Mouse (Mus musculus): ENCODE measurements at regions not wholly inside any gene's neighbourhood (a gene's known extent, or its start where the extent isn't known, plus 50 kb on each side); places are given as distances from the start of the nearest gene placed in this dataset.
"Not testable (repeated sequence)": the region's sequence is repeated elsewhere in the genome, so short reads cannot be mapped to it uniquely, and the experiment has no call there.

DNA sequence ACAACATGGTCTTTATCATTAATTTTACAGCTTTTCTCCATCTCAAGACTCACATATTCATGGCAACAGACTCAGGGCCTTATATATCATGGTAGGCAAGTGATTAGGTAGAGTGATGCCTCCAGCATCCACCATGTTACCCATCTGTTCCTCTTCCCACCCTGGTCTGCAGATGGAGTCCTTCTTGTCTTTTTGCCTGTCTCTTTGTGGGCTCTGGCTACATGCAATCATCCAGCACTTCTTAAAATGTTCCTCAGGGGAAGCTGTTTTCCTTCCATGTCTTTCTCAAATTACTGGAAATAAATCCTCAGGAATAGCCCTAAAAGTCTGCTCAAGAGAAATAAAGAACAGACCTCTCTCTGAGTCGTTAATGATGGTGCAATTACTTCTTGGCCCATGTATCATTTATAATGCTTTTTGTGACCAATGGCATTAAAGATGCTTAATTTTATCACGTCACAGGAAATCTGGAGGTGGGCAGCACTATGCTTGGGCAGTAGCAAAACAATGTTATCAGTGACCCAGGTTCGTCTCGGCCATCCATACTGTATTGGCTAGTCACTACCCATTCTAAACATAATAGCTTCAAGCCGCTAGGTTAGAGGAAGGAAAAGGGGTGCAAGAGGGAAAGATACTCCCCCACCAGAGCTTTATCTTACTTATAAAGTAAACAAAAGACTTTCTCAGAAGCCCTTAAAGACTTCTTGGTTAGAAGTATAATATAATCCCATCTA, 204.7 kb downstream of the Trib2 start:
- Histone ChIP-seq H3K4me3 (ENCODE audit: control insufficient read depth, insufficient read depth, low read length) (no peak overlapping the region), H3K27me3 (ENCODE audit: control insufficient read depth, insufficient read depth, low read length) (no peaks in the 10 kb centered on the region), H3K4me1 (replicated peaks; ENCODE audit: control insufficient read depth, insufficient read depth, low read length) (no peaks in the 10 kb centered on the region), H3K27ac (ENCODE audit: control insufficient read depth, insufficient read depth, low read length) (no peak overlapping the region), H3K36me3 (ENCODE audit: control insufficient read depth, insufficient read depth, low read length) (no peaks in the 10 kb centered on the region)
- DNase-seq, result no peak
- no peak for TF ChIP-seq POLR2A (IDR thresholded peaks at IDR 0.05; ENCODE audit: control insufficient read depth, extremely low read depth, insufficient read depth, low read length, poor library complexity)
- TF ChIP-seq CTCF (IDR thresholded peaks at IDR 0.05; ENCODE audit: borderline replicate concordance, control insufficient read depth, extremely low read depth, insufficient read depth, low read length, poor library complexity), result no peak
- WGBS, result 53% methylated on average over 5 of the region's 5 CpGs

DNA sequence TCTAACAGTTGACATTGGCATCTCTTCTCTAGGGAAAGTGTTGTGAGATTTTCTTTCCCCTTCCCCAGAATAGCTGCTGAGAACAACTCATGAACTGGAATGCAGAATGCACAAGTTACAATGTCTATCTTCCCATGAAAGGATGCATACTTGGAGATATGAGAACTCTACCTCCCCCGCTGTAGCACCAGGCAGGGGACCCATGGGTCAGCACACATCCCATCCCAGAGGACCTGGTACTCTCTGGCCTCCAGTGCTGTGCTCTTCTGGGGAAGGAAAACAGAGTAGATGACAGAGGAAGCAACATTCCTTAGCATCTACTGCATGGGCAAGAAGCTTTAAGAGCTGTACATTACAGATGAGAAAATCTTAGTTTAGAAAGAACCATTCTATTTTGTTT, 209.6 kb downstream of the Trib2 start:
- H3K27ac ChIP-seq (ENCODE audit: control insufficient read depth, insufficient read depth, low read length), result no peak overlapping the region
- WGBS, result 97% methylated on average over 1 of the region's 1 CpGs

DNA sequence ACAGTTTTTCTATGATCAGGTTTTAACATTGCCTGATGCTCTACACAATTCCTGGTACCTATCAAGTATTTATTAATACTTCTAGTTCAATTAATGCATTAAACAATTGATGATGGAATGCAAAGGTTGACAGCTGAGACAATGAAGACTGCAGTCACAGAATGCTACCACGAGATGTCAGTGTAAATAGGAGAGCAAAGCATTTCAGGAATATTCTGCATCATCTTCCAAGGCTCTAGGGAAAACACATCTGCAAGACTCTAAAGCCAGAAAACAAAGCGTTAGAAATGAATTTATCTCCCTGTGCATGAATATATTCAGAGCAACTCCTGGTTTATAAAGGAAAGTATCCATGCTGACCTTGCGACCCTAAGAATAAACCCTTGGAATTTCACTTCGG, 210.6 kb downstream of the Trib2 start:
- no peak for TF ChIP-seq POLR2A (IDR thresholded peaks at IDR 0.05; ENCODE audit: control insufficient read depth, extremely low read depth, insufficient read depth, low read length, poor library complexity)
- no peak for TF ChIP-seq CTCF (IDR thresholded peaks at IDR 0.05; ENCODE audit: borderline replicate concordance, control insufficient read depth, extremely low read depth, insufficient read depth, low read length, poor library complexity)
- WGBS, result 75% methylated on average over 4 of the region's 4 CpGs

More for the DNA sequence above, 209.6 kb downstream of the Trib2 start:
- DNase-seq, result no peak
- Histone ChIP-seq H3K4me1 (replicated peaks; ENCODE audit: control insufficient read depth, insufficient read depth, low read length) (no peaks in the 10 kb centered on the region), H3K27me3 (ENCODE audit: control insufficient read depth, insufficient read depth, low read length) (no peaks in the 10 kb centered on the region), H3K4me3 (ENCODE audit: control insufficient read depth, insufficient read depth, low read length) (no peak overlapping the region), H3K36me3 (ENCODE audit: control insufficient read depth, insufficient read depth, low read length) (no peaks in the 10 kb centered on the region)
- no peak for TF ChIP-seq CTCF (IDR thresholded peaks at IDR 0.05; ENCODE audit: borderline replicate concordance, control insufficient read depth, extremely low read depth, insufficient read depth, low read length, poor library complexity)
- no peak for TF ChIP-seq POLR2A (IDR thresholded peaks at IDR 0.05; ENCODE audit: control insufficient read depth, extremely low read depth, insufficient read depth, low read length, poor library complexity)

DNA sequence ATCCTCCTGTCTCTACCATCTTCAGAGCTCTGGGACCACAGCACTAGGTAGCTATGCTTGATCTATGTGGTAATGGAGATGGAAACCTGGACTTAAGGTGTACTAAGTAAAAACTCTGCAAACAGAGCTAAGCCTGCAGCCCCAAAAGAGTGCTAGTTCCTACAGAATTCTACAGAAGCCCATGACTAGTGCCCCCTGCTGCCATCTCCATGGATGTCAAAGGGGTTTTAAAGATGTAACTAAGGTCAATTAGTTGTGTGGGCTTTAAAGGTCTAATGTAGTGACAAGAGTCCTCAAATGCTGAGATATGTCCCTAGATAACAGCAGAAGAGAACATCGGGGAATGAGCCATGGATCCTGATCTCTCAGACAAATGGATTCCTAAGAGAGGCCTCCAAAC, 212.1 kb downstream of the Trib2 start:
- no peak overlapping the region for H3K4me3 ChIP-seq (ENCODE audit: control insufficient read depth, insufficient read depth, low read length)
- no peaks in the 10 kb centered on the region for H3K27me3 ChIP-seq (ENCODE audit: control insufficient read depth, insufficient read depth, low read length)
- WGBS, result 100% methylated on average over 1 of the region's 1 CpGs
- no peaks in the 10 kb centered on the region for H3K36me3 ChIP-seq (ENCODE audit: control insufficient read depth, insufficient read depth, low read length)
- no peak for TF ChIP-seq CTCF (IDR thresholded peaks at IDR 0.05; ENCODE audit: borderline replicate concordance, control insufficient read depth, extremely low read depth, insufficient read depth, low read length, poor library complexity)
- no peak for DNase-seq
- no peak overlapping the region for H3K27ac ChIP-seq (ENCODE audit: control insufficient read depth, insufficient read depth, low read length)
- H3K4me1 ChIP-seq (replicated peaks; ENCODE audit: control insufficient read depth, insufficient read depth, low read length), result no peaks in the 10 kb centered on the region

More for the DNA sequence above, 210.6 kb downstream of the Trib2 start:
- Histone ChIP-seq H3K4me3 (ENCODE audit: control insufficient read depth, insufficient read depth, low read length) (no peak overlapping the region), H3K36me3 (ENCODE audit: control insufficient read depth, insufficient read depth, low read length) (no peaks in the 10 kb centered on the region), H3K27me3 (ENCODE audit: control insufficient read depth, insufficient read depth, low read length) (no peaks in the 10 kb centered on the region), H3K27ac (ENCODE audit: control insufficient read depth, insufficient read depth, low read length) (no peak overlapping the region), H3K4me1 (replicated peaks; ENCODE audit: control insufficient read depth, insufficient read depth, low read length) (no peaks in the 10 kb centered on the region)
- DNase-seq, result no peak

DNA sequence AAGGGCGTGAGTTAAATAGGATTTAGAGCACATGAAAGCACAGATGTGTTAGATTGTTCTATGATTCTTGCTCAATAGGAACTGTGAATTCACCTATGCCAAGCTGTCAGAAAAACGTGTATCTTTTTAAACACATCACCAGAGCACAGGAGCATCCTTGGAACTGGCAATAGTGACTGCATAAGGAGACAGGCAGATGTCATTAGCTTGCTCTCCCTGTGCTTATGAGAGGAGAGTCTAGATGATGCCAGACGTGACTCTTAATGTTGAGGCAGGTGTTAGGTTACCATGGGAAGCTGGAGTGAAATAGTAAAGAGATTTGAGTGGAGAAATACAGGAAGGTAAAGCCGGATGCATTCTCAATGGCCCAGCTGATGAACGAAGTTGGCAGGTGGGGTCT, 212.8 kb downstream of the Trib2 start:
- no peak for DNase-seq
- Histone ChIP-seq H3K4me1 (replicated peaks; ENCODE audit: control insufficient read depth, insufficient read depth, low read length) (no peaks in the 10 kb centered on the region), H3K27me3 (ENCODE audit: control insufficient read depth, insufficient read depth, low read length) (no peaks in the 10 kb centered on the region), H3K36me3 (ENCODE audit: control insufficient read depth, insufficient read depth, low read length) (no peaks in the 10 kb centered on the region), H3K27ac (ENCODE audit: control insufficient read depth, insufficient read depth, low read length) (no peak overlapping the region), H3K4me3 (ENCODE audit: control insufficient read depth, insufficient read depth, low read length) (no peak overlapping the region)
- TF ChIP-seq POLR2A (IDR thresholded peaks at IDR 0.05; ENCODE audit: control insufficient read depth, extremely low read depth, insufficient read depth, low read length, poor library complexity) (no peak), CTCF (IDR thresholded peaks at IDR 0.05; ENCODE audit: borderline replicate concordance, control insufficient read depth, extremely low read depth, insufficient read depth, low read length, poor library complexity) (no peak)
- WGBS, result 70% methylated on average over 5 of the region's 5 CpGs

DNA sequence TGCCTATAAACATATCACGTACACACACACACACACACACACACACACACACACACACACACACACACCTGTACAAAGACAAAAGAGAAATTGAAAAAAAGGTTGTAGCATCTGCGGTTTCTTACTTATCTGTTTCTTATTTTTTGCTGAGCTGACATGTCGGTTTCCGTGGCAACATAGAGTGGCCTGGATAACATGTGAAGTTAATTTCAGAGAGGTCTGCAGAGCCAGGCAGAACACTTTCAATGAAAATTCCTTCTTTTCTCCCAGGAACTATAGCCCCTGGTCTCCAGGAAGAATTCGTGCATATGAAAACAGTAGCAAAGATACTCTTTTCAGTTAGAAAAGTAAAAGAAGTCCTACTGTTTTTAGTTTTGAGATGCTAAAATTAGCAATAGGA, 213.4 kb downstream of the Trib2 start:
- no peak for DNase-seq
- Histone ChIP-seq H3K27me3 (ENCODE audit: control insufficient read depth, insufficient read depth, low read length) (no peaks in the 10 kb centered on the region), H3K4me1 (replicated peaks; ENCODE audit: control insufficient read depth, insufficient read depth, low read length) (no peaks in the 10 kb centered on the region)

DNA sequence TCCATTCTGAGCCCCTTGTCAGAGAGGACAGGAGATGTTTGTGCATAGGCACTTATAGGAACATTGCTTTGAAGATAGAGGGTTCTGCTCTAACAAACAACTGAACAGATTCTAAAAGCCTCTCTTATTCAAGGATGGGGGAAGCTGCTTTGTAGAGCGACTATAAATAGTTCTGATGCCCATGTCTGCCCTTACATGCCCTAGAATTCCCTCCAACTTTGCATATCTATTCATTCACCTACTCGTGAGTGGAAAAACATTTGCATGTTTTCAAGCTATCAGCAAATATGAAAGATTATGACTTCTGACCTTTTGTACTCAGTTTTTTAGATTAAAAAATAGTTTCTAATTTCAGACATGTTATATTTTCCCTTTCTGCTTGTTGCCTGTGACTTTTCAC, 222.0 kb downstream of the Trib2 start:
- Histone ChIP-seq H3K4me3 (ENCODE audit: control insufficient read depth, insufficient read depth, low read length) (no peak overlapping the region), H3K27me3 (ENCODE audit: control insufficient read depth, insufficient read depth, low read length) (no peaks in the 10 kb centered on the region), H3K4me1 (replicated peaks; ENCODE audit: control insufficient read depth, insufficient read depth, low read length) (no peaks in the 10 kb centered on the region), H3K36me3 (ENCODE audit: control insufficient read depth, insufficient read depth, low read length) (no peaks in the 10 kb centered on the region), H3K27ac (ENCODE audit: control insufficient read depth, insufficient read depth, low read length) (no peak overlapping the region)
- no peak for DNase-seq
- WGBS, result 68% methylated on average over 2 of the region's 2 CpGs
- TF ChIP-seq CTCF (IDR thresholded peaks at IDR 0.05; ENCODE audit: borderline replicate concordance, control insufficient read depth, extremely low read depth, insufficient read depth, low read length, poor library complexity), result no peak
- no peak for TF ChIP-seq POLR2A (IDR thresholded peaks at IDR 0.05; ENCODE audit: control insufficient read depth, extremely low read depth, insufficient read depth, low read length, poor library complexity)

More for the DNA sequence above, 213.4 kb downstream of the Trib2 start:
- Histone ChIP-seq H3K36me3 (ENCODE audit: control insufficient read depth, insufficient read depth, low read length) (no peaks in the 10 kb centered on the region), H3K4me3 (ENCODE audit: control insufficient read depth, insufficient read depth, low read length) (no peak overlapping the region), H3K27ac (ENCODE audit: control insufficient read depth, insufficient read depth, low read length) (no peak overlapping the region)
- TF ChIP-seq CTCF (IDR thresholded peaks at IDR 0.05; ENCODE audit: borderline replicate concordance, control insufficient read depth, extremely low read depth, insufficient read depth, low read length, poor library complexity) (no peak), POLR2A (IDR thresholded peaks at IDR 0.05; ENCODE audit: control insufficient read depth, extremely low read depth, insufficient read depth, low read length, poor library complexity) (no peak)
- WGBS, result 87% methylated on average over 5 of the region's 5 CpGs

DNA sequence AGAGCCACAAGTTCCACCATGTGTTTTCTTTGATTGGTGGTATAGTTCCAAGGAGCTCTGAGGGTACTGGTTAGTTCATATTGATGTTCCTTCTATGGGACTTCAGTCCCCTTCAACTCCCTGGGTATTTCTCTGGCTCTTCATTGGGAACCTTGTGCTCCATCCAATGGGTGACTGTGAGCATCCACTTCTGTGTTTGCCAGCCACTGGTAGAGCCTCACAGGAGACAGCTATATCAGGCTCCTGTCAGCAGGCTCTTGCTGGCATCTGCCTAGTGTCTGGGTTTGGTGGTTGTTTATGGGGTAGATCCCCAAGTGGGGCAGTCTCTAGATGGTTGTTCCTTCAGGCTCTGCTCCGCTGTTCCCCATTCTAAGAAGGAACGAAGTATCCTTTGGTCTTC, 228.9 kb downstream of the Trib2 start:
- not testable (repeated sequence) for H3K27ac ChIP-seq (ENCODE audit: control insufficient read depth, insufficient read depth, low read length); DNase-seq; H3K4me1 ChIP-seq (replicated peaks; ENCODE audit: control insufficient read depth, insufficient read depth, low read length); H3K27me3 ChIP-seq (ENCODE audit: control insufficient read depth, insufficient read depth, low read length); H3K36me3 ChIP-seq (ENCODE audit: control insufficient read depth, insufficient read depth, low read length); H3K4me3 ChIP-seq (ENCODE audit: control insufficient read depth, insufficient read depth, low read length)
- WGBS, result 98% methylated on average over 2 of the region's 2 CpGs
